Mouse (Mus musculus) testis, adult 2 months (tissue): ENCODE results near the gene Ube2z. TPM values are rescaled to one million over a fixed set of nuclear protein-coding genes. Genes with fewer than 3 reads are reported as not detected.

Source experiments
- H3K27ac ChIP-seq: fragments of 200-500 bp; 2 replicates; pipeline ENCODE4 v1.5.1; 2012; ENCODE audit warnings: low read depth, low read length; ENCODE audit not compliant: control insufficient read depth, insufficient read depth
- H3K27me3 ChIP-seq: fragments of 200-500 bp; 2 replicates; pipeline ENCODE4 v1.6.1; 2012; ENCODE audit warnings: mild to moderate bottlenecking, low read length, moderate library complexity; ENCODE audit not compliant: control insufficient read depth, insufficient read depth
- H3K36me3 ChIP-seq: fragments of 200-500 bp; 2 replicates; pipeline ENCODE4 v1.6.1; 2012; ENCODE audit warnings: mild to moderate bottlenecking, low read length; ENCODE audit not compliant: control insufficient read depth, insufficient read depth
- H3K4me1 ChIP-seq: fragments of 200-500 bp; 2 replicates; pipeline ENCODE4 v1.6.1; 2012; ENCODE audit warnings: low read length; ENCODE audit not compliant: control insufficient read depth, insufficient read depth
- H3K4me3 ChIP-seq: fragments of 200-500 bp; 2 replicates; pipeline ENCODE4 v1.5.1; 2012; ENCODE audit warnings: low read depth, mild to moderate bottlenecking, low read length, moderate library complexity, mixed read lengths; ENCODE audit not compliant: control insufficient read depth
- CTCF ChIP-seq: fragments of 200-500 bp; IDR thresholded peaks from 2 replicates; pipeline ENCODE4 v1.5.1; 2012; ENCODE audit warnings: low read depth, mild to moderate bottlenecking, inconsistent platforms, low read length, moderate library complexity; ENCODE audit not compliant: control insufficient read depth, insufficient read depth, insufficient replicate concordance
- POLR2A ChIP-seq: fragments of 200-500 bp; IDR thresholded peaks from 2 replicates; pipeline ENCODE4 v1.6.1; 2012; ENCODE audit warnings: low read depth, mild to moderate bottlenecking, inconsistent platforms, low read length, moderate library complexity; ENCODE audit not compliant: control insufficient read depth
- polyA plus RNA-seq: library from polyadenylated mRNA; depleted of rRNA; stranded (reverse); fragments of >200 nt; gene quantifications from 2 replicates; pipeline ENCODE4 v1.2.3, GENCODE M21; 2012

Gene Ube2z
- polyA plus RNA-seq, 1 experiment = 21.2 TPM

DNA sequence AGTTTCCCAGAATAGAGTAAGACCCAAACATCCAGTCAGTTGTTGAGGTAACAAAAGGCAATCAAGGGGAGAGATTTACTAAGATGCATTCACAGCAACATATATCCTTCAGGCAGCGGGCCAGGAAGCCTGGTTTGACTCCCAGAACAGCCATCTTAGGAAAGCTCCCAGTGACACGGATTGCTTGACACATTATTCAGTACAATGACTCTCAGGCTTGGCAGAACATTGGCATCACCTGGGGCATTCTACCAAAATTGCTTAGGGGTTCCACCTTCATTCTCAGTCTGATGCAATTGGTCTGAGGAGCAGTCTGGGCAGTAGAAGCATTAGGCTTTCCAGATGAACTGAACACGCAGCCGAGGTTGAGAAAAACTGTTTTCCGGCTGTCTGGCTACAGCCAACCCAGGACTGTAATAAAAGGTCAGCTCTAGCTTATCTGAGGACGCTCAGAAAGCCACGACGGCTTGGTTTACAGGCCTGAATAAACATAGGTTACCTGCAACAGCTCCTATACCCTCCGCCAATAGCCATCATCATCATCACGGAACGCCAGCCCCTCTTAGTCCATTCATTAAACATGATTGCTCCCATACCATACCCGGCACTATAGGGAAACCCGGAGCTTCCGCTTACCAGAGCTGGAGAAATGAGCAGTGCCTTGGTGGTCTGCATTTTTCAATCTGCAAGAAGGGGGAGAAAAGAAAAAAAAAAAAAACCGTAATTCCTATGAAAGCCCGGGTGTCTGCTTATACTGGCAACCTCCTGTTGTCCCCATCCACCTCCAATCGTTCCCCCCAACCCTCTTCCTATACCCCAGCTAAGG is 9.4 kb upstream of the Ube2z start:
- TF ChIP-seq POLR2A (no peak), CTCF (no peak)
- Histone ChIP-seq H3K4me1 (peaks cover 5% of the 10 kb centered on the region), H3K36me3 (no peaks in the 10 kb centered on the region), H3K27ac (no peak overlapping the region; the same call in 1 of the 2 replicates), H3K4me3 (peak overlapping the region; percentile 92), H3K27me3 (no peaks in the 10 kb centered on the region)

DNA sequence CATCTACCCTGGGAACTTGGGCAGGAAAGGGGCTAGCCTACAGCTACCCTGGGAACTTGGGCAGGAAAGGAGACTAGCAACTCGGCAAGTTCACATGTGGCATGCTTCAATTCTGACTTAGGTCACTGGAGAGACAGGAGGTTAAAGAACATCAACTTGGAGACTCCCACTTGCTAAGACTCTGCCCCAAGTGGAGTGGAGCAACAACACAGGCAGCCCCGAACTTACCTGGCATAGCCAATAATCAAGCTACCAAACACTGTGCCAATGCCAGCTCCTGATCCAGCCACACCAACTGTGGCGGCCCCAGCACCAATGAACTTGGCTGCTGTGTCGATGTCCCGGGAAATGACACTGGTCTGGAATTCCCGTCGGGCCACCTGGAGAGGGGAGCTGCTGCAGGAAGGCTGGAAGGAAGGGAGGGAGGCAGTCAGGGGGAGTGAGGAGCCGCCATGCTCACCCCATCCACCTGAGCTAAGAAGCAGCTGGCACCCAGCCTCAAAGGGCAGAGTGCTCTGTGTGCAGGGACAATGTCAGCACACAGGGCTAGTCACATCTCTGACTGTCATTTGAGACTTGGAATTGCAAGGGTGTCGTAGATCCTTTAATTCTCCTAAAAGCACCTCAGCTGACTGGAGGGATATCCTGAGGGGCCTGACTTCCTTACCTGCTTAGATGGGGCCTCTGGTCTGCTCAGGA is 8.3 kb upstream of the Ube2z start:
- no peaks in the 10 kb centered on the region for H3K36me3 ChIP-seq
- H3K4me1 ChIP-seq = peaks cover 5% of the 10 kb centered on the region
- TF ChIP-seq POLR2A (no peak), CTCF (no peak)
- H3K4me3 ChIP-seq = no peak overlapping the region
- no peak overlapping the region for H3K27ac ChIP-seq
- no peaks in the 10 kb centered on the region for H3K27me3 ChIP-seq

DNA sequence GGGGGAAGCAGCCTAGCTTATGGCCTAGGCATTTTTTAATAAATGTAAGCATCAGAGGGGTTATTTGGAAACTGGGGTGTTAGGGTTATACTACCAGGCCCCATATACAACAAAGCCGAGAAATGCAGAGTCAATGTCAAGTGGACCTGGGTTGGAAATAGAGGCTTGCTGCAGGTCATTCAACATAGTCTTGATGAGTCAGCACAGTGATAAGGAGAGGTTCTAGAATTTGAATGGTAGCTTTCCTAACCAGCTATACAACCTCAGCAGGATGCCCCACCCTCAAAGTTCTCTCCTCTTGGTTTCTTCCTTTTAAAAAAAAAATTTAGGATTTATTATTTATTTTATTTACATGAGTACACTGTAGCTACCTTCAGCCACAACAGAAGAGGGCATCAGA is 5.8 kb upstream of the Ube2z start:
- TF ChIP-seq POLR2A (no peak), CTCF (no peak)
- peaks cover 3% of the 10 kb centered on the region for H3K4me1 ChIP-seq
- H3K4me3 ChIP-seq = no peak overlapping the region
- no peaks in the 10 kb centered on the region for H3K27me3 ChIP-seq
- H3K36me3 ChIP-seq = no peaks in the 10 kb centered on the region
- no peak overlapping the region for H3K27ac ChIP-seq

DNA sequence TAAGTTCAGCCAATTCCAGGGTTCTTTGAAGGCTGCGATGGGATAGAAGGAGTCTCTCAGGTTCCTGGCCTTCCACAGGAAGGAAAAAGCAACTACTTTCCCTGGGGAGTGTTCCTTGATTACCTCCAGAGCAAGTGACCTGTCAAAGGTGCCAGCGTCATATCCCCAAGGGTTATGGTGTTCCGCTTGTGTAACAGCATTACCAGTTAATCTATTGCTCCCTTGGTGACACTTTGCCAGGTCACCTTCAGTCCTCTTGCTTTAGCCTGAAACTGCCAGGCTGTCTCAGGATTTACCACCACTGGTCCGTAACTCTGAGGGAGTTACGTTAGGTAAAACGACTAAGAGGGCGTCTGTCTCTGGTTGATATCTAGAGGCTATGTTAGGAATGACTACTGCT is 5.2 kb upstream of the Ube2z start:
- TF ChIP-seq CTCF = no peak
- TF ChIP-seq POLR2A = no peak
- Histone ChIP-seq H3K36me3 (no peaks in the 10 kb centered on the region), H3K4me3 (no peak overlapping the region), H3K27me3 (no peaks in the 10 kb centered on the region), H3K27ac (no peak overlapping the region), H3K4me1 (peaks cover 5% of the 10 kb centered on the region)

DNA sequence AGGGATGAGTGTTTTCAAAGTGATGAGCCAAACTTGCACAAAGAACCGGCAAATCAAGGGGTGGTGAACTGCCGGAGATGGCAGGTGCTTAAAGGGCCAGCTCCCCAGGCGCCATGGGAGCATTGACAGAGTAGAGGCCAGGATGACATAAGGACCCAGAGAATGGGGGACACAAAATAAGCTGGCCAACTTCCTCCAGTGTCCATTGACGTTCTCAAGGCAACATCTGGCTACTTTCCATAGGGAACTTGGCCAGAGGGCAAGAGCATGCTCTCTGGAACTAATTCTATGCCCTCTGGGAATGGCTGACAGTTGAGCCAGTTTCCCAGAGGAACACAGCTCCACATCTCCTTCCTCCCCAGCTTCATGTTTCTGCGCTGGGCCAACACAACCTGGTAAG is 3.0 kb upstream of the Ube2z start:
- Histone ChIP-seq H3K27me3 (no peaks in the 10 kb centered on the region), H3K36me3 (no peaks in the 10 kb centered on the region), H3K27ac (no peak overlapping the region), H3K4me3 (no peak overlapping the region), H3K4me1 (peaks cover 5% of the 10 kb centered on the region)
- TF ChIP-seq CTCF (no peak), POLR2A (no peak)

DNA sequence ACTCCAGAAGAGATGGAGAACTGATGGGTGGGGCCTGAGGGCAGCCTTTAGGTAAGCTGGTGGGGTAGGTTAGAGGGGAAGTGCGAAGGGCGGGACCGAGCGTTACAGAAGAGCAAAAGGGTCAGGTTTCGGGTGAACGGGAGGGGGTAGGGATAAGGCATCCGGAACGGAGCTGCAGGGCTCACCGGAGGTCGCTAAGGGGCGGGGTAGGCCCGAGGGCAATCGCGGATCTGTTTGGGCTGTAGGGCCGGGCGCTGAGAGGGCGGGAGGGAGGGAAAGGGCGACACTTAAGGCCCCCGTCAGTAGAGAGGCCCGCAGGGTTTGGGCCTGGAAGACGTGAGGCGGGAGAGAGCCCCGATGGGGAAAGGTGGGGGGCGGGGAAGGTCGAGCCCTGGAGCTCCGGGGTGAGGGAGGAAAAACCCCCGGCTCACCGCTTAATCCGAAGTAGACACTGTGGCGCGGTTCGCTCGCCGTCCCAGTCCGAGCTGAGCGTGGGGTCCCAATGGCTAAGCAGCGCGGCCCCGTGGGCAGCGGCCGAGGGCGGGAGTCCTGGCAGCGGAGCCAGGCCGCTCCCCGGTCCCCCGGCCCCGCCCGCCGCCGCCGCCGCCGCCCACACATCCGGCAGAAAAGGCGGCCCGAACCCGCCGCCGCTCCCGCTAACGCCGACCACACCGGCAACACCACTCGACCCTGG is 520 bp downstream of the Ube2z start:
- Histone ChIP-seq H3K4me3 (peak overlapping the region; percentile 93), H3K27ac (peak overlapping the region; percentile 85), H3K36me3 (no peaks in the 10 kb centered on the region; the same call in 1 of the 2 replicates), H3K4me1 (peaks cover 5% of the 10 kb centered on the region), H3K27me3 (no peaks in the 10 kb centered on the region)
- no peak for TF ChIP-seq POLR2A
- no peak for TF ChIP-seq CTCF

DNA sequence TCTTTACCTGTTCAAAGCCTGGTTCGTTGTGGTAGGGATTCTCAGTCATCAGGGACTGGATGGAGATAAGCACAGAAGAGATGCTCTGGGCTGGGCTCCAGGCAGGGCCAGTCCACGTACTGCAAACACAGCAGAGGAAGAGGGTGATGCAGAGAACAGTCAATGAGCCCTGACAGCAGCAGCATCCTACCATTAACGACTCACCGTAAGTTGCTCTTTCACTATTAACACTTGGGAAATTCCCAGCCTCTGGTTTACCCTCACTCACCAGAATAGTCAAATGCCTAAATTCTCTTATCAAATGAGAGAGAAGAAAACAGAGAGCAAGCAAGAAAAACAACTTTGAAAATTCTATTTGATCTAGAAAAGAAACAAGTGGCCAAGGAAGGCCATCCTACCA is 6.9 kb downstream of the Ube2z start:
- Histone ChIP-seq H3K36me3 (peaks cover 4% of the 10 kb centered on the region), H3K4me3 (no peak overlapping the region), H3K27me3 (no peaks in the 10 kb centered on the region), H3K27ac (no peak overlapping the region), H3K4me1 (no peaks in the 10 kb centered on the region)
- no peak for TF ChIP-seq POLR2A
- no peak for TF ChIP-seq CTCF
